Mouse (Mus musculus): Measurements from ENCODE around the gene Flnb. TPM values are rescaled to one million over a fixed set of nuclear protein-coding genes. Genes with fewer than 3 reads are reported as not detected.

The Flnb gene
- total and polyA plus RNA-seq, 3 experiments: 29.5 to 74.0 (median 61.6) TPM

GRCm38 (mm10) chr14:7928362-7928761, 110.6 kb downstream of the Flnb start:
- Histone ChIP-seq H3K9ac (ENCODE audit: insufficient read depth, low read depth) (no peak overlapping the region), H3K4me2 (ENCODE audit: insufficient read depth, low read depth, poor library complexity, severe bottlenecking) (no peak overlapping the region), H3K79me2 (replicated peaks; ENCODE audit: control insufficient read depth, extremely low read depth, insufficient read depth, poor library complexity, severe bottlenecking) (no peaks in the 10 kb centered on the region), H3K27ac (ENCODE audit: insufficient read depth, low read depth) (no peak overlapping the region), H3K4me3 (replicated peaks in 1 of 3; ENCODE audit: low read depth in 2 of 3, low read length in 2 of 3, poor library complexity in 1 of 3) (no peak overlapping the region), H3K4me1 (ENCODE audit: control insufficient read depth in 1 of 2, insufficient read depth in 2 of 2) (peaks cover 3 to 13% of the 10 kb centered on the region in 2 experiments), H3K27me3 (replicated peaks) (no peaks in the 10 kb centered on the region), H3K36me3 (replicated peaks in 1 of 2; ENCODE audit: control insufficient read depth in 1 of 2, insufficient read depth in 1 of 2, low read length in 1 of 2) (peaks cover 85 to 96% of the 10 kb centered on the region in 2 experiments), H3K9me3 (replicated peaks; ENCODE audit: low read length) (peaks cover 5% of the 10 kb centered on the region)
- no peak for DNase-seq (ENCODE audit: extremely low read depth)
- dilution Hi-C loops (cut with MboI; ENCODE audit: extremely low pct_ligation_motif_present, extremely low pct_unique_long_range_greater_than_20kb, low sequenced_read_pairs): no loop called here
- in situ Hi-C loops (cut with MboI; ENCODE audit: low pct_ligation_motif_present, low pct_unique_long_range_greater_than_20kb, low sequenced_read_pairs): no loop called here
- no peak for TF ChIP-seq USF1 (IDR thresholded peaks at IDR 0.05; ENCODE audit: low read depth, low read length)
- TF ChIP-seq USF2 (conservative IDR thresholded peaks at IDR 0.05; ENCODE audit: low read depth, low read length): no peak
- no peak for TF ChIP-seq JUND (conservative IDR thresholded peaks at IDR 0.05; ENCODE audit: low read depth, low read length)
- TF ChIP-seq ZC3H11A (IDR thresholded peaks at IDR 0.05; ENCODE audit: low read depth, low read length): no peak
- TF ChIP-seq MAZ (IDR thresholded peaks at IDR 0.05; ENCODE audit: low read depth, low read length): no peak

GRCm38 (mm10) chr14:7929029-7929428, 111.3 kb downstream of the Flnb start:
- Histone ChIP-seq H3K36me3 (replicated peaks in 1 of 2; ENCODE audit: control insufficient read depth in 1 of 2, insufficient read depth in 1 of 2, low read length in 1 of 2) (peaks cover 85 to 96% of the 10 kb centered on the region in 2 experiments), H3K27ac (ENCODE audit: insufficient read depth, low read depth) (no peak overlapping the region), H3K79me2 (replicated peaks; ENCODE audit: control insufficient read depth, extremely low read depth, insufficient read depth, poor library complexity, severe bottlenecking) (no peaks in the 10 kb centered on the region), H3K27me3 (replicated peaks) (no peaks in the 10 kb centered on the region), H3K4me3 (replicated peaks in 1 of 3; ENCODE audit: low read depth in 2 of 3, low read length in 2 of 3, poor library complexity in 1 of 3) (no peak overlapping the region), H3K4me2 (ENCODE audit: insufficient read depth, low read depth, poor library complexity, severe bottlenecking) (no peak overlapping the region), H3K9ac (ENCODE audit: insufficient read depth, low read depth) (no peak overlapping the region), H3K4me1 (ENCODE audit: control insufficient read depth in 1 of 2, insufficient read depth in 2 of 2) (peaks cover 4 to 15% of the 10 kb centered on the region in 2 experiments; a peak in 3 of 4 replicates), H3K9me3 (replicated peaks; ENCODE audit: low read length) (peaks cover 4% of the 10 kb centered on the region)
- DNase-seq (ENCODE audit: extremely low read depth): no peak
- TF ChIP-seq E2F4 (IDR thresholded peaks at IDR 0.05; ENCODE audit: insufficient replicate concordance, low read depth, low read length) (no peak), SIN3A (IDR thresholded peaks at IDR 0.05; ENCODE audit: low read length) (no peak), USF1 (IDR thresholded peaks at IDR 0.05; ENCODE audit: low read depth, low read length) (no peak), ZC3H11A (IDR thresholded peaks at IDR 0.05; ENCODE audit: low read depth, low read length) (no peak), NELFE (IDR thresholded peaks at IDR 0.05; ENCODE audit: low read depth, low read length) (no peak)
- dilution Hi-C loops (cut with MboI; ENCODE audit: extremely low pct_ligation_motif_present, extremely low pct_unique_long_range_greater_than_20kb, low sequenced_read_pairs): no loop called here
- in situ Hi-C loops (cut with MboI; ENCODE audit: low pct_ligation_motif_present, low pct_unique_long_range_greater_than_20kb, low sequenced_read_pairs): no loop called here

- H3K27me3 ChIP-seq (replicated peaks): no peaks in the 10 kb centered on the region
- peaks cover 79 to 96% of the 10 kb centered on the region in 2 experiments for H3K36me3 ChIP-seq (replicated peaks in 1 of 2; ENCODE audit: control insufficient read depth in 1 of 2, insufficient read depth in 1 of 2, low read length in 1 of 2)
- H3K4me3 ChIP-seq (replicated peaks in 1 of 3; ENCODE audit: low read depth in 2 of 3, low read length in 2 of 3, poor library complexity in 1 of 3): no peak overlapping the region
- DNase-seq (ENCODE audit: extremely low read depth): no peak
- H3K4me1 ChIP-seq (ENCODE audit: control insufficient read depth in 1 of 2, insufficient read depth in 2 of 2): peaks cover 4 to 15% of the 10 kb centered on the region in 2 experiments; a peak in 3 of 4 replicates
- dilution Hi-C loops (cut with MboI; ENCODE audit: extremely low pct_ligation_motif_present, extremely low pct_unique_long_range_greater_than_20kb, low sequenced_read_pairs) (no loop called here), in situ Hi-C loops (cut with MboI; ENCODE audit: low pct_ligation_motif_present, low pct_unique_long_range_greater_than_20kb, low sequenced_read_pairs) (loop anchor here (10.0 kb wide), 1 partner anchor 117 kb away; the partner anchor contains the start of gene Flnb)
- H3K4me2 ChIP-seq (ENCODE audit: insufficient read depth, low read depth, poor library complexity, severe bottlenecking): no peak overlapping the region
- no peaks in the 10 kb centered on the region for H3K9me3 ChIP-seq (replicated peaks; ENCODE audit: low read length)
- no peak for TF ChIP-seq ETS1 (conservative IDR thresholded peaks at IDR 0.05; ENCODE audit: low read depth, low read length)
- TF ChIP-seq ZMIZ1 (IDR thresholded peaks at IDR 0.05; ENCODE audit: low read depth, low read length): no peak
- no peak for TF ChIP-seq SMC3 (IDR thresholded peaks at IDR 0.05; ENCODE audit: low read depth, low read length)
- no peak for TF ChIP-seq TBP (conservative IDR thresholded peaks at IDR 0.05; ENCODE audit: low read depth, low read length)
- TF ChIP-seq EP300 (IDR thresholded peaks at IDR 0.05; ENCODE audit: low read length): no peak
- no peaks in the 10 kb centered on the region for H3K79me2 ChIP-seq (replicated peaks; ENCODE audit: control insufficient read depth, extremely low read depth, insufficient read depth, poor library complexity, severe bottlenecking)
- H3K27ac ChIP-seq (ENCODE audit: insufficient read depth, low read depth): no peak overlapping the region
- H3K9ac ChIP-seq (ENCODE audit: insufficient read depth, low read depth): no peak overlapping the region
Observed at GRCm38 (mm10) chr14:7932151-7932550, 114.4 kb downstream of the Flnb start.
